Mouse (Mus musculus): Measurements from ENCODE around the gene Gmpr. TPM values are rescaled to one million over a fixed set of nuclear protein-coding genes. Genes with fewer than 3 reads are reported as not detected.
"Not testable (repeated sequence)": the region's sequence is repeated elsewhere in the genome, so short reads cannot be mapped to it uniquely, and the experiment has no call there.

Gmpr gene
- total RNA-seq (2022) = 100 to 1,000 TPM; 171 to 206 (median 197) TPM

DNA sequence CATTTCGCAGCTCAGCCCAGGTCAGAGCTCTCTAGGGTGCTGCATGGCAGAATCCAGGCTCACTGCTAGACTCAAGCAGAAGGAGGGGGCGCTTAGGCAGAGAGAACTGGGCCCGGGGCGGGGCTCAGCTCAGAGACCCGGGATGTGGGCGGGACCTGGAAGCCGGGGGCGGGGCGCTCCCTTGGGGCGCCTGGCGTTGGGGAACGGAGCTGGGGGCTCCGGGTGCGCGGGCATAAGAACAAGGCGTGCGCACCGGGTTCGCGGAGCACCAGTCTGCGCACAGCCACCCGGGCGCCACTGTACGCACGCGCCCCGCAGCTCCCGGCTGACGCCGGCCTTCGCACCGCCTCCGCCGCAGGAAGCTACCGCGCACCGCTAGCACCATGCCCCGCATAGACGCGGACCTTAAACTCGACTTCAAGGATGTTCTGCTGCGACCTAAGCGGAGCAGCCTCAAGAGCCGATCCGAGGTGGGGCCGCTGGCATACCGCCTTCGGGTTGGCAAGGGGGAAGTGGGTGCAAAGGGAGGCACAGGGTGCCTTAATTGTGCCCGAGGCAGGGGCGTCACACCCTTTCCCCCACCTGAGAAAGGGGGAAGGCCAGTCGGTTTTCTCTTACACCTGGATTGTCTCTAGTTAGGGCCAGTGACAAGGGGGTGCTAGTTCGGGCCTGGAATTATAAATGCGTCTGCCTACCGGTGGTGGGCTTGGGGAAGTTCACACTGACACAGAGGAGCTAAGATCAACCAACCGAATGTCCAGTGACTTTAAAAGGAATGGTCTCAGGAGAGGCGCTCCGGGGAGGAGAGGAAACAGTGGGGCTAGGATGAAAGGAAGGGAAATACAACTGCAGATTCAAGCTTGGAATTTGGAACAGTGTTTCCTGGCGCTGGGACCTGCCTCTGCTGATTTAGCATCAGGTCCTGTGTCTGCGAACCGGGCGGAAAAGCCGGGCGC lies at the start of gene Gmpr:
Gmpr (plus strand) TSS at position 171 of the 956 bp plus-strand sequence.
- DNase-seq (ENCODE audit: low spot score in 2 of 2) = peak; percentile 68 to 79

DNA sequence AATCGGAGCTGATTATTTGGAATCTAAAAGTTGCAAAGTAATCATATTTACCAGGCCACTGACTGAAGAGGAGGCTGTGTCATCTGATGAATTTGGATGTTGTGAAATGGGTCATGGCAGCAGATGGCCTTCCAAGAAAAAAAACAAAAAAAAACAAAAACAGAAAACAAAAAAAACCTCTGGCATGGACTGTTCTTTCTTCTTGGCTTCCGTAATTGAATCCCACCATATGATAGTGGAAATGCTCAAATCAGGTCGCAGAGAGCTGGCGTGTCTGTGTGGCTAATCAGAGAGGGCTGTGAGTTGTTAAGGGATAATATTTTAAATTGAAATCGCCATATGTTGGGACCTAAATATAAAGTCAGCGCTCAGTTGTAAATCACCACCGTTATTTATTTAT lies 49.8 kb upstream of the Gmpr start:
- no peak for DNase-seq (ENCODE audit: low spot score in 2 of 2)

- no peak for DNase-seq (ENCODE audit: low spot score in 2 of 2)
Observed at GRCm38 (mm10) chr13:45460177-45460576, 47.1 kb upstream of the Gmpr start.

GRCm38 (mm10) chr13:45461370-45461958 lies 45.8 kb upstream of the Gmpr start:
- no peak for DNase-seq (ENCODE audit: low spot score in 2 of 2)

- peak in 1 of 2 experiments; percentile 24 for DNase-seq (ENCODE audit: low spot score in 2 of 2)
Observed at GRCm38 (mm10) chr13:45465616-45466015, 41.6 kb upstream of the Gmpr start.

DNA sequence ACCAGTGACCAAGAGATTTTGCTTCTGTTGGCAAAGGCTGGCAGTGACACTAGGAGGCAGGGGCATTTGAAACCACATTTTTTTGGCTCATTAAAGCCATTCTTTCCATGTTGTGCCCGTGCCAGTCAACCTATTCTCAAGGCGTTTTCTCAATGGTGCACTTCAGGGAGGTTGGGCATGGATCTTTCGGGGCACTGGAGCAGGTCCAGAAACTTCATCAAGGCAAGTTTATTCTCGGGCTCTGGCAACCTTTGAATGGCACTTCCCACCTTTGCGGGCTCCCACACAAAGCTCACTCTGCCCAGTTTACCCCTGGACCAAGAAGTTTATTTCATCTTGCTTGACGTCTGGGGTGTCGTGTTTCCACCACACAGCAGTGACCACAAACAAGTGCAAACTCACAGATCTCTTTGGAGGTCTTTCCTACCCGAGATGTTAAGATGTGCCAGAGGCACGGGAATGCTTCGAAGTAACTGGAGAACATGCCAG lies 41.2 kb upstream of the Gmpr start:
- no peak for DNase-seq (ENCODE audit: low spot score in 2 of 2)

GRCm38 (mm10) chr13:45468751-45469150 lies 38.5 kb upstream of the Gmpr start:
- no peak for DNase-seq (ENCODE audit: low spot score in 2 of 2)

- peak in 1 of 2 experiments; percentile 18 for DNase-seq (ENCODE audit: low spot score in 2 of 2)
Observed at GRCm38 (mm10) chr13:45469481-45470301, 37.6 kb upstream of the Gmpr start.

- no peak for DNase-seq (ENCODE audit: low spot score in 2 of 2)
Observed at GRCm38 (mm10) chr13:45473311-45473710, 33.9 kb upstream of the Gmpr start.

GRCm38 (mm10) chr13:45475297-45475696 lies 31.9 kb upstream of the Gmpr start:
- DNase-seq (ENCODE audit: low spot score in 2 of 2) = no peak

GRCm38 (mm10) chr13:45477183-45477582 lies 30.1 kb upstream of the Gmpr start:
- peak; percentile 30 to 33 for DNase-seq (ENCODE audit: low spot score in 2 of 2)

DNA sequence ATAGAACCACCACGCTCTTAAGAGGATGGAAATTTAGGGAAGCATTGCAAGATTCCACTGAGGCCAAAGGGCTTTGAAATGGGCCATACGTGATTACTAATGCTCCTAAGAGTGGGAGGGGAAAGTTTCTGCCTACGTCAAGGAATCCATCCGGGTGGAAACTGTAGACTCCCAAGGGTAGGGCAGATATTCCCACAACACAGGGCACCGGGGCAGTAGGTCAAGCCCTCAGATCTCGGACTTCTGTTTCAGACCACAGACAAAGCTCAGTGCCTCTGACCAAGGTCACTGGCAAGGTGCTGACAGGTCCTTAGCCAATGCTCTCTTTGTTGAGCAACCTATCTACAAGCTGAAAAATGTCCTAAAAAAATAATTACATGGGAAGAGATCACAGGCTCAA lies 27.3 kb upstream of the Gmpr start:
- no peak for DNase-seq (ENCODE audit: low spot score in 2 of 2)

GRCm38 (mm10) chr13:45483215-45483614 lies 24.0 kb upstream of the Gmpr start:
- DNase-seq (ENCODE audit: low spot score in 2 of 2) = no peak

- DNase-seq (ENCODE audit: low spot score in 2 of 2) = not testable (repeated sequence)
Observed at GRCm38 (mm10) chr13:45483949-45484348, 23.3 kb upstream of the Gmpr start.

- no peak for DNase-seq (ENCODE audit: low spot score in 2 of 2)
Observed at GRCm38 (mm10) chr13:45485602-45486001, 21.6 kb upstream of the Gmpr start.

DNA sequence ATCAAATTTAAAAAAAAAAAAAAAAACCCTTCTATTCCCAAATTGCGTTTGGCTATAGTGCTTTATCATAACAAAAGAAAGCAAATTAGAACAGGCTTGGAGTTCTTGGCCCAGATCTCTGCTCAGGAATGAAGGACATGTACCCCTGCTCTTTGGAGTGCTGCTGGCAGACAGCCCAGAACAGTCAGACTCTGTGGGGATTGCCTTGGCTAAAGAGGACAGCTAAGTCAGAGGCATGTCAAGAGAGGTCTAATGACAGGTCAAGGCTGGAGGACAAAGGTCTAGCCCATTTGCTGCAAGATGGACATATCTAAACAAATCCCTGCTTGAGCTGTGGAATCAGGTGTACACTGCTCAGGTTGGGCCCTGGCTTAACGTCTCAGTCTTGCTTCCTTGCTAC lies 20.6 kb upstream of the Gmpr start:
- DNase-seq (ENCODE audit: low spot score in 2 of 2) = no peak

DNA sequence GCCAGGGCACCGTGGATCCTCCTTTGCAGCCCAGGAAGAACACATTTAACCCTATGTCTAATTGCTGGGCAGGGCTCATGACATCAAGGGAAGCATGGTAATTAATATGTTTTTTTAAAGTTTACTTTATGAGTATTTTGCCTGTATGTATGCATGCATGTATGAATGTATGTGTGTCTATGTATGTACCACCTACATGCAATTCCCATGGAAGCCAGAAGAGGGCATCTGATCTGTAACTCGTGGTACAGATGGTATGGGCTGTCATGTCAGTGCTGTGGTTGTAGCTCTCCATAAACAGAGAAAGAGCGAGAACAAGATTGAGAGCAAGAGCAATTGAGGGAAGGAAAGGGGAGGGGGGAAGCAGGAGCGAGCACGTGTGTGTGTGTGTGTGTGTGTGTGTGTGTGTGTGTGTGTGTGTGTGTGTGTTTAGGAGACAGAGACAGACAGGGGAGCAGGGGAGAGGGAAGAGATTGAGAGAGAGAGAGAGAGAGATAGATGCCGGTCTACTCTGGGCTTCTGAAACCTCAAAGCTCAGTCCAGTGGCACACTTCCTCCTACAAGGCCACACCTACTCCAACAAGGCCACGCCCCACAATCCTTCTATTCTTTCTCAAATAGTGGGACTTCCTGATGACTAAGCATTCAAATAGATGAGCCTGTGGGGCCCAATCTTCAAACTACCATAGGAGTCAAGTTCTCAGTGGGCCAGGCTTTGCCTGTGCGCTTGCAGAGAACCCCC lies 15.1 kb upstream of the Gmpr start:
- no peak for DNase-seq (ENCODE audit: low spot score in 2 of 2)

- DNase-seq (ENCODE audit: low spot score in 2 of 2) = no peak
Observed at GRCm38 (mm10) chr13:45493846-45494245, 13.4 kb upstream of the Gmpr start.

- DNase-seq (ENCODE audit: low spot score in 2 of 2) = no peak
Observed at GRCm38 (mm10) chr13:45498623-45499022, 8.6 kb upstream of the Gmpr start.

DNA sequence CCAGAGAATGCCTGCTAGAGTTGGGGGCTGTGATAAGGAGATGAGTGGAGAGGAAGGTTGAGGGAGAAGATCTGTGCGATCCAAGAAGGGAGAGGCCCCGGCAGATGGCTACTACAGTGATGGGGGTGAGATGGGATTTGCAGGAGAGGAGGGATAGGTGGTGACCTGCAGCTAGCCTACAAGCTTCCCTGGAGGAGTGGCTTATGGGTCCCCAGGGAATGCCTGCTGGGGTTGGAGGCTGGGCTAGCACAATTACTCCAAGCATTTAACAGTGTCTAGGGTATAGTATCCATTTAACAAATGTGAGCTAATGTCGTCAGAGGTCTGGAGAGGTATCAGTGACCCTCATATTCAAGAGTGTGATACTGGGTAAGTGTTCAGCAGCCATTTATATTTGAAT lies 7.9 kb upstream of the Gmpr start:
- no peak for DNase-seq (ENCODE audit: low spot score in 2 of 2)

- no peak for DNase-seq (ENCODE audit: low spot score in 2 of 2)
Observed at GRCm38 (mm10) chr13:45499906-45500305, 7.3 kb upstream of the Gmpr start.
